Mouse (Mus musculus) neutrophil, adult 59 days (primary cell): Measurements from ENCODE around the gene Gm2026. TPM values are rescaled to one million over a fixed set of nuclear protein-coding genes. Genes with fewer than 3 reads are reported as not detected.

ENCODE experiments used
- total RNA-seq, 2 experiments: library from RNA; stranded (reverse); gene quantifications; 1 replicate in 1 of 2; 2 replicates in 1 of 2; pipeline ENCODE4 v1.2.4; 2023

Gm2026 gene
- total RNA-seq: 1 to 10 TPM; 1.3 to 2.1 TPM

DNA sequence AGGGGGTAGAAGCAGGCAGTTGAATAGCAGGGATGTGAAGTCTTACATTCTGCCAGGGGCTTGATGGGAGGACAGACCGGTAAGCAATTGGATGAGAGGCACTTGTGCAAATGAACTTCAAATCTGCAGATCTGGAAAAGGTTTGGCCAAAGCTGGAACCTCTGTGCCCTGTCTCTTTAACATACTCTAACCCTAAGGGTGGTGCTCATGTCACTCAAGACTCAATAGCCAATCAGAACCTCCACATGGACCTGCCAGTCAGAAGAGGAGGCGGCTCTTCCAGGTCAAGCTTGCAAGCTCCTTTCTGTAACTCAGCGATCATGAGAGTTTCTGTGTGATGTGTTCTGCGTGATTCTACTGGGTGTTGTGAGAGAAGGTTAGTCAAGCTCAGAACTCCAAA, at the start of gene Gm2026:
Gm2026 (plus strand) TSS at position 301 of the 400 bp plus-strand sequence.

GRCm38 (mm10) chr2:175931000-175931399, 34.1 kb upstream of the Gm2026 start, which contains the start of gene Zfp966:
TSS of gene Zfp966 (minus strand) at chr2:175931100.

Other genes starting within 250 kb of the Gm2026 start
- not detected for gene Gm2007, start 223.8 kb upstream of the Gm2026 start, total RNA-seq
- gene Gm14288, start 164.2 kb upstream of the Gm2026 start, total RNA-seq: 1 to 10 TPM in 1 of 2 experiments, not detected in 1; 1.3 TPM
- gene Gm6710, start 96.1 kb upstream of the Gm2026 start, total RNA-seq: 1 to 10 TPM; 2.4 to 2.9 TPM
- under 1 TPM; 0.44 to 0.71 TPM for gene Zfp966, start 34.2 kb upstream of the Gm2026 start, total RNA-seq
- gene Gm2004, start 184.5 kb downstream of the Gm2026 start, total RNA-seq: 1 to 10 TPM in 1 of 2 experiments, under 1 TPM in 1; 0.53 to 1.0 TPM